Mouse (Mus musculus) liver, embryonic 15.5 days (tissue): ENCODE measurements at regions not wholly inside any gene's neighbourhood (a gene's known extent, or its start where the extent isn't known, plus 50 kb on each side); places are given as distances from the start of the nearest gene placed in this dataset.

Experiments used
- ATAC-seq: fragments of 200-750 bp; cut with Nextera tagmentation; 2 replicates; pipeline ENCODE4 v1.8.0; 2017; ENCODE audit warnings: moderate number of reproducible peaks, mild to moderate bottlenecking, moderate library complexity; ENCODE audit not compliant: insufficient read depth
- H3K27ac ChIP-seq: fragments of 300-500 bp; sonication (generic); replicated peaks from 2 replicates; pipeline ENCODE4 v1.5.1; 2015; ENCODE audit warnings: mild to moderate bottlenecking, inconsistent platforms
- H3K27me3 ChIP-seq: fragments of 300-500 bp; sonication (generic); 2 replicates; pipeline ENCODE4 v1.6.1; 2015; ENCODE audit warnings: mild to moderate bottlenecking, inconsistent platforms
- H3K36me3 ChIP-seq: fragments of 300-500 bp; sonication (generic); replicated peaks from 2 replicates; pipeline ENCODE4 v1.6.1; 2015; ENCODE audit warnings: moderate library complexity, mild to moderate bottlenecking, inconsistent platforms
- H3K4me1 ChIP-seq: fragments of 300-500 bp; sonication (generic); replicated peaks from 2 replicates; pipeline ENCODE4 v1.6.1; 2015; ENCODE audit warnings: inconsistent platforms
- H3K4me2 ChIP-seq: fragments of 300-500 bp; sonication (generic); 2 replicates; pipeline ENCODE4 v1.6.1; 2015; ENCODE audit warnings: moderate library complexity, mild to moderate bottlenecking, inconsistent platforms
- H3K4me3 ChIP-seq: fragments of 300-500 bp; sonication (generic); replicated peaks from 2 replicates; pipeline ENCODE4 v1.5.1; 2015; ENCODE audit warnings: mild to moderate bottlenecking, inconsistent platforms
- H3K9ac ChIP-seq: fragments of 300-500 bp; sonication (generic); 2 replicates; pipeline ENCODE4 v1.6.1; 2015; ENCODE audit warnings: moderate library complexity, mild to moderate bottlenecking, inconsistent platforms
- H3K9me3 ChIP-seq: fragments of 300-500 bp; sonication (generic); replicated peaks from 2 replicates; pipeline ENCODE4 v1.6.1; 2016; ENCODE audit warnings: inconsistent platforms
- WGBS: fragments of 180-500 bp; shearing (Covaris S2); methylation state at CpG from one replicate; pipeline ENCODE4 v1.1.7; 2015; ENCODE audit warnings: mixed read lengths; ENCODE audit not compliant: insufficient replicate concordance; 5-methylcytosine and 5-hydroxymethylcytosine counted together

GRCm38 (mm10) chr13:115671685-115672084 is 569.9 kb upstream of the Itga1 start:
- no peak overlapping the region for H3K27ac ChIP-seq
- no peaks in the 10 kb centered on the region for H3K36me3 ChIP-seq
- H3K4me3 ChIP-seq = no peak overlapping the region
- no peak overlapping the region for H3K9ac ChIP-seq
- H3K4me1 ChIP-seq = no peaks in the 10 kb centered on the region
- 60% methylated on average over 7 of the region's 7 CpGs for WGBS
- no peak for ATAC-seq
- H3K27me3 ChIP-seq = no peaks in the 10 kb centered on the region
- H3K9me3 ChIP-seq = no peaks in the 10 kb centered on the region
- no peak overlapping the region for H3K4me2 ChIP-seq

- ATAC-seq = no peak
- no peak overlapping the region for H3K4me3 ChIP-seq
- H3K9me3 ChIP-seq = no peaks in the 10 kb centered on the region
- 46% methylated on average over 3 of the region's 3 CpGs for WGBS
- H3K4me2 ChIP-seq = no peak overlapping the region
- H3K27me3 ChIP-seq = no peaks in the 10 kb centered on the region
- no peaks in the 10 kb centered on the region for H3K36me3 ChIP-seq
- H3K27ac ChIP-seq = no peak overlapping the region
- no peak overlapping the region for H3K9ac ChIP-seq
- no peaks in the 10 kb centered on the region for H3K4me1 ChIP-seq
Observed at GRCm38 (mm10) chr13:115669516-115669915, 567.8 kb upstream of the Itga1 start.

GRCm38 (mm10) chr13:115655134-115655533 is 553.4 kb upstream of the Itga1 start:
- no peak overlapping the region for H3K4me3 ChIP-seq
- no peak overlapping the region for H3K9ac ChIP-seq
- ATAC-seq = no peak
- no peak overlapping the region for H3K27ac ChIP-seq
- no peaks in the 10 kb centered on the region for H3K9me3 ChIP-seq
- WGBS = 68% methylated on average over 6 of the region's 6 CpGs
- H3K36me3 ChIP-seq = no peaks in the 10 kb centered on the region
- H3K4me2 ChIP-seq = no peak overlapping the region
- no peaks in the 10 kb centered on the region for H3K4me1 ChIP-seq
- no peaks in the 10 kb centered on the region for H3K27me3 ChIP-seq

GRCm38 (mm10) chr13:115652935-115653334 is 551.2 kb upstream of the Itga1 start:
- Histone ChIP-seq H3K36me3 (no peaks in the 10 kb centered on the region), H3K4me3 (no peak overlapping the region), H3K9me3 (no peaks in the 10 kb centered on the region), H3K4me1 (no peaks in the 10 kb centered on the region), H3K9ac (no peak overlapping the region), H3K4me2 (no peak overlapping the region), H3K27ac (no peak overlapping the region), H3K27me3 (no peaks in the 10 kb centered on the region)
- WGBS = 69% methylated on average over 2 of the region's 2 CpGs
- no peak for ATAC-seq

- Histone ChIP-seq H3K4me3 (no peak overlapping the region), H3K27ac (no peak overlapping the region), H3K27me3 (no peaks in the 10 kb centered on the region), H3K4me1 (no peaks in the 10 kb centered on the region), H3K4me2 (no peak overlapping the region), H3K36me3 (no peaks in the 10 kb centered on the region), H3K9ac (no peak overlapping the region), H3K9me3 (no peaks in the 10 kb centered on the region)
- no peak for ATAC-seq
- WGBS = 51% methylated on average over 1 of the region's 1 CpGs
Observed at GRCm38 (mm10) chr13:115652352-115652751, 550.6 kb upstream of the Itga1 start.

- Histone ChIP-seq H3K9me3 (no peaks in the 10 kb centered on the region), H3K9ac (no peak overlapping the region), H3K27ac (no peak overlapping the region), H3K4me3 (no peak overlapping the region), H3K27me3 (no peaks in the 10 kb centered on the region), H3K36me3 (no peaks in the 10 kb centered on the region), H3K4me2 (no peak overlapping the region), H3K4me1 (no peaks in the 10 kb centered on the region)
- 66% methylated on average over 10 of the region's 10 CpGs for WGBS
- ATAC-seq = no peak
Observed at GRCm38 (mm10) chr13:115631410-115632105, 529.8 kb upstream of the Itga1 start.

GRCm38 (mm10) chr13:115630603-115631002 is 528.8 kb upstream of the Itga1 start:
- Histone ChIP-seq H3K4me1 (no peaks in the 10 kb centered on the region), H3K27me3 (no peaks in the 10 kb centered on the region), H3K4me2 (no peak overlapping the region), H3K9me3 (no peaks in the 10 kb centered on the region), H3K4me3 (no peak overlapping the region), H3K9ac (no peak overlapping the region), H3K27ac (no peak overlapping the region), H3K36me3 (no peaks in the 10 kb centered on the region)
- WGBS = 48% methylated on average over 2 of the region's 2 CpGs
- ATAC-seq = no peak

GRCm38 (mm10) chr13:115613174-115613573 is 511.4 kb upstream of the Itga1 start:
- Histone ChIP-seq H3K4me2 (no peak overlapping the region), H3K27ac (no peak overlapping the region), H3K9ac (no peak overlapping the region), H3K4me3 (no peak overlapping the region), H3K9me3 (no peaks in the 10 kb centered on the region), H3K36me3 (no peaks in the 10 kb centered on the region), H3K27me3 (no peaks in the 10 kb centered on the region), H3K4me1 (no peaks in the 10 kb centered on the region)
- no peak for ATAC-seq
- 64% methylated on average over 6 of the region's 6 CpGs for WGBS

GRCm38 (mm10) chr13:115606441-115606840 is 504.7 kb upstream of the Itga1 start:
- Histone ChIP-seq H3K9ac (no peak overlapping the region), H3K27ac (no peak overlapping the region), H3K4me2 (no peak overlapping the region), H3K36me3 (no peaks in the 10 kb centered on the region), H3K27me3 (no peaks in the 10 kb centered on the region), H3K4me1 (no peaks in the 10 kb centered on the region), H3K9me3 (no peaks in the 10 kb centered on the region), H3K4me3 (no peak overlapping the region)
- 73% methylated on average over 8 of the region's 8 CpGs for WGBS
- no peak for ATAC-seq

- no peak for ATAC-seq
- no peaks in the 10 kb centered on the region for H3K9me3 ChIP-seq
- WGBS = 60% methylated on average over 5 of the region's 5 CpGs
- H3K4me2 ChIP-seq = no peak overlapping the region
- H3K4me3 ChIP-seq = no peak overlapping the region
- H3K36me3 ChIP-seq = no peaks in the 10 kb centered on the region
- no peaks in the 10 kb centered on the region for H3K27me3 ChIP-seq
- no peak overlapping the region for H3K9ac ChIP-seq
- H3K27ac ChIP-seq = no peak overlapping the region
- no peaks in the 10 kb centered on the region for H3K4me1 ChIP-seq
Observed at GRCm38 (mm10) chr13:115595126-115595671, 493.4 kb upstream of the Itga1 start.

GRCm38 (mm10) chr13:115575967-115576366 is 474.2 kb upstream of the Itga1 start:
- no peak overlapping the region for H3K27ac ChIP-seq
- no peaks in the 10 kb centered on the region for H3K27me3 ChIP-seq
- H3K4me3 ChIP-seq = no peak overlapping the region
- H3K4me2 ChIP-seq = no peak overlapping the region
- no peaks in the 10 kb centered on the region for H3K4me1 ChIP-seq
- no peak overlapping the region for H3K9ac ChIP-seq
- no peak for ATAC-seq
- no peaks in the 10 kb centered on the region for H3K9me3 ChIP-seq
- 42% methylated on average over 3 of the region's 3 CpGs for WGBS
- no peaks in the 10 kb centered on the region for H3K36me3 ChIP-seq
